In the genomic region with DNA sequence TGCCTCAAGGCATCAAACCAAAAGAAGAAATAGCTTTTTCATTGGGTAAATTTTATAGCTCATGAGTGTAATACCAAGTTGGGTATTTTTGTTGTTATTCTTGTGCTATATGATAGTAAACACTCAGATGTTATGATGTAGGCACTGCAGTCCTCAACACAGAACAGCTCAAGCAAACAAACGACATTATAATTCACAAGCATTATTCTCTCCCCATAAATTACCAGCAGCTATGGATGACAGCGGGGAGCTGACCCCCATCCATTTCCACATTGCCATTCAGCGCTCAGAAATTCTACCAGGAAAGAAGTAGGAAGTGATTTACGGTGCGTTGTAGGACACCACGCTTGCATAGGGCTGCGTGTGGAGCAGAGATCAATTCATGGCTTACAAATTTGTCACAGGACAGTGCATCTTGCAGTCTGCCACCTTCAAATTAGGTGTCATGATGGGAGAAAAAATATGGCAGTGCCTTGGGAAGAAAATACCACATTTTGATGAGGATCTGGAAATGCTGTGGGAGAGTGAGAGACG, we compare ENCODE assay signal across 20 mouse cellular contexts.
A peak's percentile ranks its signal among the peaks of the same experiment; 100 is the strongest.
DNase-seq lines count a peak whose midpoint lies in the region; ATAC-seq and TF ChIP-seq lines count a peak whose summit lies in the region.
"Had no signal": no experiment of that assay in that cellular context is flagged by ENCODE, and none has a peak within 500 bp of the region (broad histone marks: within the 10 kb centered on the region; RNA-seq: fewer than 3 reads in every experiment).

No protein-coding gene starts in this region.

- no peak for TF ChIP-seq CTCF in brain, embryonic 14.5 days (IDR thresholded peaks at IDR 0.05; ENCODE audit: borderline replicate concordance, extremely low read depth, insufficient read depth, insufficient read length)

- no peak for DNase-seq in forebrain, embryonic 10.5 days (ENCODE audit: extremely low spot score, low spot score)
- DNase-seq in brain, embryonic 14.5 days (ENCODE audit: low read depth): peak; percentile 44
- DNase-seq in hindbrain, embryonic 14.5 days (ENCODE audit: low spot score): no peak
- peak; percentile 25 for DNase-seq in neural tube, embryonic 11.5 days (ENCODE audit: low spot score)
- DNase-seq in spleen, postnatal 4 days (ENCODE audit: low spot score in 2 of 2): no peak
- DNase-seq in gastrocnemius, postnatal 4 days (ENCODE audit: low spot score in 2 of 2): no peak
- no peak for DNase-seq in urinary bladder, adult 18-20 months (ENCODE audit: low spot score in 2 of 2)
- DNase-seq: adrenal gland, adult 2 months; cerebellum, adult 11 months; cerebellum, postnatal 36 days; gastrocnemius, postnatal 25 days; heart, postnatal 14 days; kidney, postnatal 25 days; layer of hippocampus, adult 9-11 months; right cerebral cortex, postnatal 14 days had no signal

- H3K36me3 ChIP-seq in forebrain, embryonic 12.5 days (replicated peaks): no peaks in the 10 kb centered on the region
- no peaks in the 10 kb centered on the region for H3K36me3 ChIP-seq in forebrain, embryonic 10.5 days (replicated peaks)
- no peaks in the 10 kb centered on the region for H3K36me3 ChIP-seq in hindbrain, embryonic 14.5 days (replicated peaks; ENCODE audit: control insufficient read depth, insufficient read depth)
- H3K36me3 ChIP-seq in neural tube, embryonic 11.5 days (ENCODE audit: control insufficient read depth, insufficient read depth, low read length): no peaks in the 10 kb centered on the region
- H3K36me3 ChIP-seq: heart, embryonic 10.5 days; limb, embryonic 15.5 days had no signal

- H3K27ac ChIP-seq in forebrain, embryonic 12.5 days: no peak overlapping the region
- H3K27ac ChIP-seq in forebrain, embryonic 10.5 days: no peak overlapping the region
- H3K27ac ChIP-seq in hindbrain, embryonic 14.5 days: no peak overlapping the region
- no peak overlapping the region for H3K27ac ChIP-seq in neural tube, embryonic 11.5 days (ENCODE audit: low read depth, low read length)
- H3K27ac ChIP-seq: heart, embryonic 10.5 days; limb, embryonic 15.5 days; stomach, postnatal 0 days had no signal

- no peak for TF ChIP-seq POLR2A in brain, embryonic 14.5 days (IDR thresholded peaks at IDR 0.05; ENCODE audit: borderline replicate concordance, extremely low read depth, insufficient read depth, insufficient read length, poor library complexity, severe bottlenecking)

- no peak overlapping the region for H3K4me2 ChIP-seq in forebrain, embryonic 12.5 days
- H3K4me2 ChIP-seq in hindbrain, embryonic 14.5 days (replicated peaks): peak overlapping the region; percentile 22
- H3K4me2 ChIP-seq in neural tube, embryonic 11.5 days (ENCODE audit: low read depth): no peak overlapping the region
- H3K4me2 ChIP-seq: limb, embryonic 15.5 days had no signal

- no peaks in the 10 kb centered on the region for H3K27me3 ChIP-seq in forebrain, embryonic 12.5 days
- H3K27me3 ChIP-seq in forebrain, embryonic 10.5 days (ENCODE audit: poor library complexity, severe bottlenecking): no peaks in the 10 kb centered on the region
- no peaks in the 10 kb centered on the region for H3K27me3 ChIP-seq in hindbrain, embryonic 14.5 days (ENCODE audit: control insufficient read depth, insufficient read depth, low read length)
- H3K27me3 ChIP-seq in neural tube, embryonic 11.5 days (ENCODE audit: control insufficient read depth, insufficient read depth, low read length): no peaks in the 10 kb centered on the region
- H3K27me3 ChIP-seq: limb, embryonic 15.5 days had no signal

- H3K4me3 ChIP-seq in forebrain, embryonic 12.5 days (replicated peaks): no peak overlapping the region
- no peak overlapping the region for H3K4me3 ChIP-seq in forebrain, embryonic 10.5 days
- no peak overlapping the region for H3K4me3 ChIP-seq in hindbrain, embryonic 14.5 days (replicated peaks; ENCODE audit: low read length)
- H3K4me3 ChIP-seq in neural tube, embryonic 11.5 days (ENCODE audit: low read depth, low read length): no peak overlapping the region
- H3K4me3 ChIP-seq: heart, embryonic 10.5 days; limb, embryonic 15.5 days had no signal

- ATAC-seq in forebrain, embryonic 12.5 days (ENCODE audit: low FRiP score): peak; percentile 36; the same call in 1 of the 2 replicates
- ATAC-seq in hindbrain, embryonic 14.5 days (ENCODE audit: low FRiP score): peak; percentile 21; the same call in 1 of the 2 replicates
- ATAC-seq in neural tube, embryonic 11.5 days (ENCODE audit: insufficient read depth, low FRiP score, low TSS enrichment): peak; percentile 83
- ATAC-seq: intestine, embryonic 16.5 days had no signal

- H3K9ac ChIP-seq in forebrain, embryonic 12.5 days: no peak overlapping the region
- no peak overlapping the region for H3K9ac ChIP-seq in hindbrain, embryonic 14.5 days
- H3K9ac ChIP-seq in neural tube, embryonic 11.5 days (ENCODE audit: low read length): no peak overlapping the region
- H3K9ac ChIP-seq: limb, embryonic 15.5 days had no signal

- no peaks in the 10 kb centered on the region for H3K4me1 ChIP-seq in forebrain, embryonic 12.5 days
- no peaks in the 10 kb centered on the region for H3K4me1 ChIP-seq in forebrain, embryonic 10.5 days
- peaks cover 5% of the 10 kb centered on the region; the same call in 1 of the 2 replicates for H3K4me1 ChIP-seq in hindbrain, embryonic 14.5 days (replicated peaks; ENCODE audit: control insufficient read depth, insufficient read depth, low read length)
- no peaks in the 10 kb centered on the region for H3K4me1 ChIP-seq in neural tube, embryonic 11.5 days (ENCODE audit: control insufficient read depth, insufficient read depth, low read length)
- H3K4me1 ChIP-seq: heart, embryonic 10.5 days; limb, embryonic 15.5 days had no signal

- WGBS in forebrain, embryonic 12.5 days: 85% methylated on average over 8 of the region's 8 CpGs
- WGBS in forebrain, embryonic 10.5 days: 88% methylated on average over 8 of the region's 8 CpGs
- WGBS in hindbrain, embryonic 14.5 days: 43% methylated on average over 8 of the region's 8 CpGs
- WGBS in neural tube, embryonic 11.5 days: 38% methylated on average over 8 of the region's 8 CpGs

- no peaks in the 10 kb centered on the region for H3K9me3 ChIP-seq in forebrain, embryonic 12.5 days
- no peaks in the 10 kb centered on the region for H3K9me3 ChIP-seq in forebrain, embryonic 10.5 days
- no peaks in the 10 kb centered on the region for H3K9me3 ChIP-seq in hindbrain, embryonic 14.5 days (ENCODE audit: control insufficient read depth, low read length)
- no peaks in the 10 kb centered on the region for H3K9me3 ChIP-seq in neural tube, embryonic 11.5 days (ENCODE audit: control insufficient read depth, low read length)
- H3K9me3 ChIP-seq: heart, embryonic 10.5 days; limb, embryonic 15.5 days had no signal

Comparison
In these comparisons a context has a peak if more than half of its experiments do, and no peak if none do; other contexts are left out.
1. ATAC-seq: peak in every context shown above with its lines; median percentile 83 in neural tube, embryonic 11.5 days; 36 in forebrain, embryonic 12.5 days; 21 in hindbrain, embryonic 14.5 days.
2. DNase-seq: peak in brain, embryonic 14.5 days (single experiment) and neural tube, embryonic 11.5 days (single experiment); none in forebrain, embryonic 10.5 days (single experiment), hindbrain, embryonic 14.5 days (single experiment), spleen, postnatal 4 days (0 of 2), gastrocnemius, postnatal 4 days (0 of 2) and urinary bladder, adult 18-20 months (0 of 2).